Mouse (Mus musculus) midbrain, postnatal 0 days (tissue): ENCODE data around the gene Slc25a16. TPM values are rescaled to one million over a fixed set of nuclear protein-coding genes. Genes with fewer than 3 reads are reported as not detected.

Experiments
- ATAC-seq: fragments of 200-750 bp; cut with Nextera tagmentation; 2 replicates; pipeline ENCODE4 v1.8.0; 2017; ENCODE audit warnings: moderate number of reproducible peaks, mild to moderate bottlenecking, moderate TSS enrichment, moderate library complexity; ENCODE audit not compliant: low FRiP score
- DNase-seq: peaks from one replicate; pipeline ENCODE4 v3.0.0-alpha.2; 2015; ENCODE audit warnings: low spot score
- H3K27ac ChIP-seq: fragments of 300-500 bp; sonication (generic); 2 replicates; pipeline ENCODE4 v1.5.1; 2014; ENCODE audit warnings: low read depth, mild to moderate bottlenecking, low read length, mixed read lengths
- H3K27me3 ChIP-seq: fragments of 300-500 bp; sonication (generic); 2 replicates; pipeline ENCODE4 v1.6.1; 2014; ENCODE audit warnings: low read length, control low read depth, mixed read lengths; ENCODE audit not compliant: insufficient read depth
- H3K36me3 ChIP-seq: fragments of 300-500 bp; sonication (generic); 2 replicates; pipeline ENCODE4 v1.6.1; 2014; ENCODE audit warnings: low read length, control low read depth, mixed read lengths; ENCODE audit not compliant: insufficient read depth
- H3K4me1 ChIP-seq: fragments of 300-500 bp; sonication (generic); 2 replicates; pipeline ENCODE4 v1.6.1; 2014; ENCODE audit warnings: mild to moderate bottlenecking, control low read depth, antibody characterized with exemption, low read length, mixed read lengths; ENCODE audit not compliant: insufficient read depth
- H3K4me2 ChIP-seq: fragments of 300-500 bp; sonication (generic); 2 replicates; pipeline ENCODE4 v1.6.1; 2014; ENCODE audit warnings: low read depth, mild to moderate bottlenecking, low read length, mixed read lengths; ENCODE audit not compliant: poor library complexity, severe bottlenecking
- H3K4me3 ChIP-seq: fragments of 300-500 bp; sonication (generic); 2 replicates; pipeline ENCODE4 v1.5.1; 2014; ENCODE audit warnings: low read depth, mild to moderate bottlenecking, low read length, moderate library complexity
- H3K9ac ChIP-seq: fragments of 300-500 bp; sonication (generic); replicated peaks from 2 replicates; pipeline ENCODE4 v1.6.1; 2014; ENCODE audit warnings: mild to moderate bottlenecking, low read length, moderate library complexity, mixed read lengths; ENCODE audit not compliant: poor library complexity, severe bottlenecking
- H3K9me3 ChIP-seq: fragments of 300-500 bp; sonication (generic); 2 replicates; pipeline ENCODE4 v1.6.1; 2016; ENCODE audit warnings: low read length, control low read depth
- CTCF ChIP-seq: IDR thresholded peaks from 2 replicates; pipeline ENCODE4 v1.5.1; 2016; ENCODE audit warnings: antibody characterized with exemption, mild to moderate bottlenecking
- WGBS: fragments of 180-500 bp; shearing (Covaris S2); extraction: QIAGEN DNeasy Blood & Tissue Kit; methylation state at CpG from one replicate; pipeline ENCODE4 v1.1.7; 2014; 5-methylcytosine and 5-hydroxymethylcytosine counted together
- polyA plus RNA-seq: library from polyadenylated mRNA; unstranded; fragments of >200 nt; fragmentation: Nextera tagmentation; extraction: Ambion mirVana; gene quantifications from 2 replicates; pipeline ENCODE4 v1.2.1, GENCODE M21; 2015
- total RNA-seq: library from RNA; depleted of rRNA; stranded (reverse); fragments of >200 nt; gene quantifications from 2 replicates; pipeline ENCODE4 v1.2.3, GENCODE M21; 2014; rRNA removed

Slc25a16 gene
- total RNA-seq: 19.0 and 23.0 TPM in 2 replicates
- 12.3 and 13.7 TPM in 2 replicates for polyA plus RNA-seq

DNA sequence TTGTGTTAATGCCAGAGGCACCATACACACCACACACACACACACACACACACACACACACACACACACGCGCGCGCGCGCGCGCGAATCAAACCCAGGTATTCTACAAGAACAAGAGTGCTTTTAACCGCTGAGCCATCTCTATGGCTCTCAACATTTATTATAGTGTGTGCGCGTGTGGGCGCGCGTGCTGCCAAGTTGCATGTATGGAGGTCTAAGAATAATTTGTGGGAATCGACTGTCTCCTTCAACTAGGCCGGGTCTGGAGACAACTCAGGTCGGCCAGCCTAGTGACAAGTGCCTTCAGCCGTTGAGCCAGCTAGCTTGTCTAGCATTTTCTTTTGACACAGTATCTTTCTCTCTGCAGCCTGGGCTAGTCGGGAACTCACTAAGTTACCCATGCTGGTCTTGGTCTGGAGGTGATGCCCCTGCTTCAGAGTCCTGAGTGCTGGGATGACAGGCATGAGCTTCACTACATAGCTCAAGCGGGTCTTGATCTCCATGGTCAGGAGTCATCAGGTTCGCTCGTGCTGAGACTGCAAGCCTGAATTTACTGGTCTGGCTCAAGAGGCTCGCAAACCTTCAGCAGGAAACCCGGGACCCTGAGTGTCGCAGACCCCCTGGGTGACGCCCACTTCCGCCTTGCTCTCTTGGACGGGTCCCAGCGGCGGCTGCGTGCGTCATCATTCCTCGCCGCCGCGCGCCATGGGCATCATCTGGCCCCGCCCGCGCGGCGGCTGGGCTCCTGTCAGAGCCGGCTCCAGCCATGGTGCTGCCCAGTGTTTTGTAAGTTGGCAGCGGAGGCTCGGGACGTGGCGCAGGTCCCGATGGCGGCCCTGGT is at the start of gene Slc25a16:
Gene Slc25a16, plus strand, starts transcription at position 709 of the 841 bp plus-strand sequence.
- no peak for TF ChIP-seq CTCF
- peak within 1 kb of the TSS; percentile 90 for H3K27ac ChIP-seq
- DNase-seq: peak; percentile 96
- H3K27me3 ChIP-seq: no peaks in the 10 kb centered on the region
- H3K4me1 ChIP-seq: no peaks in the 10 kb centered on the region
- H3K4me2 ChIP-seq: peak within 1 kb of the TSS; percentile 70
- no peaks in the 10 kb centered on the region for H3K9me3 ChIP-seq
- 6% methylated on average over 49 of the region's 50 CpGs for WGBS
- peak; percentile 95 for ATAC-seq
- H3K4me3 ChIP-seq: peak within 1 kb of the TSS; percentile 99
- peak within 1 kb of the TSS; percentile 93 for H3K9ac ChIP-seq
- H3K36me3 ChIP-seq: no peaks in the 10 kb centered on the region

- ATAC-seq (no peak), DNase-seq (no peak)
- WGBS: 81% methylated on average over 4 of the region's 4 CpGs
- no peaks in the 10 kb centered on the region for H3K9me3 ChIP-seq
- no peaks in the 10 kb centered on the region for H3K36me3 ChIP-seq
- no peak overlapping the region for H3K4me3 ChIP-seq
- H3K27ac ChIP-seq: no peak overlapping the region
- no peak overlapping the region for H3K9ac ChIP-seq
- H3K27me3 ChIP-seq: no peaks in the 10 kb centered on the region
- no peak for TF ChIP-seq CTCF
- H3K4me2 ChIP-seq: no peak overlapping the region
- no peaks in the 10 kb centered on the region for H3K4me1 ChIP-seq
These were observed 45.6 kb upstream of the Slc25a16 start for GRCm38 (mm10) chr10:62874828-62875227.

DNA sequence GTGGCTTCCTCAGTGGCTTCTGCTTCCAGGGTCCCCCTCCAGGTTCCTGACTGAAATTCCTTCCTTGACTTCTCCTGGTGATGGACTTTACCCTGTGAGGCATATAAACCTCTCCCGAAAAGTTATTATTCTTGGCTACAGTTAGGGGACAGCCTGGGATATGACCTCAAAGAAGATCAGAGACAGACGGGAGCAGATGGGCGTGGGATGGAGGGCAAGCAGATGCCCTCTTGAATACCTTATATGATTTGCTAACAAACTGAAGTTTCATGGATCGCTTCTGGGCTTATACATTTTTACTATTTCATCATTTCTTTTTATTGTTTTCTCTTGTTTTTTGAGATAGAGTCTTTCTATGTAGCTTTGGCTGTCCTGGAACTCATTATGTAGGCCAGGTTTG is 44.9 kb upstream of the Slc25a16 start:
- no peak overlapping the region for H3K9ac ChIP-seq
- no peak overlapping the region for H3K4me2 ChIP-seq
- 88% methylated on average over 4 of the region's 4 CpGs for WGBS
- no peaks in the 10 kb centered on the region for H3K9me3 ChIP-seq
- DNase-seq (no peak), ATAC-seq (no peak)
- H3K27me3 ChIP-seq: no peaks in the 10 kb centered on the region
- H3K4me3 ChIP-seq: no peak overlapping the region
- H3K27ac ChIP-seq: no peak overlapping the region
- H3K4me1 ChIP-seq: no peaks in the 10 kb centered on the region
- H3K36me3 ChIP-seq: no peaks in the 10 kb centered on the region
- TF ChIP-seq CTCF: no peak

GRCm38 (mm10) chr10:62878056-62878455 is 42.4 kb upstream of the Slc25a16 start:
- Histone ChIP-seq H3K36me3 (no peaks in the 10 kb centered on the region), H3K4me1 (no peaks in the 10 kb centered on the region), H3K27ac (no peak overlapping the region), H3K4me2 (no peak overlapping the region), H3K9me3 (no peaks in the 10 kb centered on the region), H3K9ac (no peak overlapping the region), H3K4me3 (no peak overlapping the region), H3K27me3 (no peaks in the 10 kb centered on the region)
- 92% methylated on average over 13 of the region's 13 CpGs for WGBS
- ATAC-seq (no peak), DNase-seq (no peak)
- no peak for TF ChIP-seq CTCF

DNA sequence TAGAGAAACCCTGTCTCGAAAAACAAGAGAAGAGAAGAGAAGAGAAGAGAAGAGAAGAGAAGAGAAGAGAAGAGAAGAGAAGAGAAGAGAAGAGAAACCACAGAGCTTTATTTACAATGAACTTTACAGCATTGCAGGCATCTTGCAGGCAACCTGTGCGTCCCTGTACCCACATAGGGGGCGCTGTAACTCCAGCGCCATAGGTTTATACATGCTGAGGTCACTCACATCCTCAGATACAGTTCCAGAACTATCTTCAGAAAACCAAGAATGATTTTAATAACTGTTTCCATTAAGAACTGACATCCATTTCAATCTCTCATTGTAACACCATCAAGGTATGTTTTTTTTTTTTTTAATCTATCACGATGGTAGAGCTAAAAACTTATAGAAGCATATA is 39.2 kb upstream of the Slc25a16 start:
- ATAC-seq (no peak), DNase-seq (no peak)
- H3K36me3 ChIP-seq: no peaks in the 10 kb centered on the region
- H3K9ac ChIP-seq: no peak overlapping the region
- H3K4me3 ChIP-seq: no peak overlapping the region
- H3K4me1 ChIP-seq: no peaks in the 10 kb centered on the region
- no peak overlapping the region for H3K27ac ChIP-seq
- no peaks in the 10 kb centered on the region for H3K9me3 ChIP-seq
- 38% methylated on average over 5 of the region's 5 CpGs for WGBS
- H3K4me2 ChIP-seq: no peak overlapping the region
- H3K27me3 ChIP-seq: no peaks in the 10 kb centered on the region
- peak; percentile 34 for TF ChIP-seq CTCF

- Histone ChIP-seq H3K4me3 (no peak overlapping the region), H3K9ac (no peak overlapping the region), H3K27ac (no peak overlapping the region), H3K9me3 (no peaks in the 10 kb centered on the region), H3K4me1 (peaks cover 7% of the 10 kb centered on the region; the same call in 1 of the 2 replicates), H3K36me3 (no peaks in the 10 kb centered on the region), H3K4me2 (no peak overlapping the region), H3K27me3 (peaks cover 7% of the 10 kb centered on the region; the same call in 1 of the 2 replicates)
- peak; percentile 16; the same call in 1 of the 2 replicates for TF ChIP-seq CTCF
- no peak for ATAC-seq
- WGBS: 6% methylated on average over 9 of the region's 9 CpGs
- DNase-seq: peak; percentile 33
These were observed 36.5 kb upstream of the Slc25a16 start for GRCm38 (mm10) chr10:62883933-62884372.
